Mouse (Mus musculus) left cerebral cortex, postnatal 4 days (tissue): ENCODE data around the gene Spint2. TPM values are rescaled to one million over a fixed set of nuclear protein-coding genes. Genes with fewer than 3 reads are reported as not detected.
"Not testable (repeated sequence)": the region's sequence is repeated elsewhere in the genome, so short reads cannot be mapped to it uniquely, and the experiment has no call there.

Experiments used
- DNase-seq: peaks from one replicate; pipeline ENCODE4 v3.0.0-alpha.2; 2022
- intact Hi-C: fragments of 180-260 bp; cut with DNase I; formaldehyde crosslinking; loops from one replicate; pipeline ENCODE4 v1.15.1; 2025
- total RNA-seq, 2 experiments: library from RNA; stranded (reverse); gene quantifications; 2 replicates each; pipeline ENCODE4 v1.2.3; 2021

Spint2 gene
- total RNA-seq, 2 experiments from 2014 or later: 23.8 to 34.4 TPM

DNA sequence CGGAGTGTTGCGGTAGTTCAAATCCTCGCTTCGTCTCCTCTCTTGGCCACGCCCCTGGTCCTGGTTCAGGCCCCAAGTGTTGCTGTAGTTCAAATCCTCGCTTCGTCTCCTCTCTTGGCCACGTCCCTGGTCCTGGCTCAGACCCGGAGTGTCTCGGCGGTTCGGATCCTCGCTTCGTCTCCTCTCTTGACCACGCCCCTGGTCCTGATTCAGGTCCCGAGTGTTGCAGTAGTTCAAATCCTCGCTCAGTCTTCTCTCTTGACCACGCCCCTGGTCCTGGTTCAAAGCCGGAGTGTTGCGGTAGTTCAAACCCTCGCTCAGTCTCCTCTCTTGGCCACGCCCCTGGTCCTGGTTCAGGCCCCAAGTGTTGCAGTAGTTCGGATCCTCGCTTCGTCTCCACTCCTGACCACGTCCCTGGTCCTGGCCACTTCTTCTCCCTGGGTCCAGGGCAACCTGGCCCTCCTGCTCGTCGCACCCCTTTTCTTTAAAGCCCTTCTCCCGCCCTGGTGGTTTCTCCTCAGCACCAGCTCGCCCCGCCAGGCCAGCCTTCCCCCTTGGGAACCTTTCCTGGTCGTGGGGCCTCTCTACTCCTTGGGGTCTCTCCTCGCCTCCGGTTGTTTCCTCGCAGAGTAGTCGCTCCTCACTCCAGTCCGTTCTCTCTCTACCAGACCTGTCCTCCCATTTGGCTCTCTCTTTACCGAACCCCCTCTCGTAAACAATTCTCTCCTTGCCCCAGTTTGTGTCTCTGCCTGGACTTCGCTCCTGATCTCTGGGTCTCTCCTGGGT, 68.7 kb downstream of the Spint2 start:
- DNase-seq, intact Hi-C loops: not testable (repeated sequence)

DNA sequence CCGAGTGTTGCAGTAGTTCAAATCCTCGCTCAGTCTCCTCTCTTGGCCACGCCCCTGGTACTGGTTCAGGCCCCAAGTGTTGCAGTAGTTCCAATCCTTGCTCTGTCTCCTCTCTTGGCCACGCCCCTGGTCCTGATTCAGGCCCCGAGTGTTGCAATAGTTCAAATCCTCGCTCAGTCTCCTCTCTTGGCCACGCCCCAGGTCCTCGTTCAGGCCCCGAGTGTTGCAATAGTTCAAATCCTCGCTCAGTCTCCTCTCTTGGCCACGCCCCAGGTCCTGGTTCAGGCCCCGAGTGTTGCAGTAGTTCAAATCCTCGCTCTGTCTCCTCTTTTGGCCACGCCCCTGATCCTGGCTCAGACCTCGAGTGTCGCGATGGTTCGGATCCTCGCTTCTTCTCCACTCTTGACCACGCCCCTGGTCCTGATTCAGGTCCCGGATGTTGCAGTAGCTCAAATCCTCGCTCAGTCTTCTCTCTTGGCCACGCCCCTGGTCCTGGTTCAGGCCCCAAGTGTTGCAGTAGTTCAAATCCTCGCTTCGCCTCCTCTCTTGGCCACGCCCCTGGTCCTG, 69.4 kb downstream of the Spint2 start:
- intact Hi-C loops: no loop called here
- no peak for DNase-seq

DNA sequence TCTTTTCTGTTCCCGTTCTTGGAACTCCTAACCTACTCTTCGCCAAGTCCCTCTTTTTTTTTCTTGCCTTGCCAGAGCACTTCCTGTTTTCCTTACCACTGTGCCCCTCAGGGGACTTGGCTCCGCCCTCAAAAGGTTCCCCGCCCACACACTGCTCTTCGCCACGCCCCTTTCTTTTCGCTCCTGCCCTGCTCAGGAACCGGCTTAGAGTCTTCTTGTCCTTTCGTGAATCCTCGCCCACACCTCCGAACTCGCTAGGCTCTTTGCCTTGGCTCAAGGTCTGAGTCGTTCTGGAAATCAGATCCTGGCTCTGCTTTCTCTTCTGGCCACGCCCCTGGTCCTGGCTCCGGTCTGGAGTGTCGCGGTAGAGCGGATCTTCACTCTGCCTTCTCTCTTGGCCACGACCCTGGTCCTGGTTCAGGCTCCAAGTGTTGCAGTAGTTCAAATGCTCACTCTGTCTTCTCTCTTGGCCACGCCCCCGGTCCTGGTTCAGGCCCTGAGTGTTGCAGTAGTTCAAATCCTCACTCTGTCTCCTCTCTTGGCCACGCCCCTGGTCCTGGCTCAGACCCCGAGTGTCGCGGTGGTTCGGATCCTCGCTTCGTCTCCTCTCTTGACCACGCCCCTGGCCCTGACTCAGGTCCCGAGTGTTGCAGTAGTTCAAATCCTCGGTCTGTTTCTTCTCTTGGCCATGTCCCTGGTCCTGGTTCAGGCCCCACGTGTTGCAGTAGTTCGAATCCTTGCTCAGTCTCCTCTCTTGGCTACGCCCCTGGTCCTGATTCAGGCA, 70.1 kb downstream of the Spint2 start:
- intact Hi-C loops: no loop called here
- DNase-seq: peak; percentile 62

DNA sequence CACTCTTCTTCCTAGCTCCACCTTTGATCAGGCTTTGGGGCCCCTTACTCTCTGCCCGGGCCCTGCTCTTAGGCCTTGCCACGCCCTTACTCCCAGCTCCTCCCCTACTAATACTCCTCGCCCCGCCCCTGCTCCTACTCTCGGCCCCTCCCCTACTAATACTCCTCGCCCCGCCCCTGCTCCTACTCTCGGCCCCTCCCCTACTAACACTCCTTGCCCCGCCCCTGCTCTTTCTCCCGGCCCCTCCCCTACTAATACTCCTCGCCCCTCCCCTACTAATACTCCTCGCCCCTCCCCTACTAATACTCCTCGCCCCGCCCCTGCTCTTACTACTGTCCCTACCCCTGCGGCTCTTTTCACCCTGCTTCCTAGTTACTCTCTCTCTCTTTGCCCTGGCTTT, 70.7 kb downstream of the Spint2 start:
- intact Hi-C loops: not testable (repeated sequence)
- DNase-seq: peak; percentile 26

Other genes with a start within 250 kb of the Spint2 start
- 10 to 100 TPM; 10.6 to 13.7 TPM for gene Ryr1, start 156.7 kb downstream of the Spint2 start, total RNA-seq
- 1 to 10 TPM; 1.6 to 1.7 TPM for gene Rasgrp4, start 147.1 kb downstream of the Spint2 start, total RNA-seq
- 10 to 100 TPM; 12.3 to 14.4 TPM for gene Fam98c, start 125.7 kb downstream of the Spint2 start, total RNA-seq
- 1 to 10 TPM in 1 of 2 experiments, under 1 TPM in 1; 0.58 to 1.1 TPM for gene Ggn, start 111.7 kb downstream of the Spint2 start, total RNA-seq
- gene Spred3, start 111.5 kb downstream of the Spint2 start, total RNA-seq: 10 to 100 TPM; 29.4 to 32.3 TPM
- gene Psmd8, start 101.2 kb downstream of the Spint2 start, total RNA-seq: 100 to 1,000 TPM; 162 to 164 TPM
- gene Catsperg1, start 67.9 kb downstream of the Spint2 start, total RNA-seq: 1 to 10 TPM; 6.0 to 6.2 TPM
- gene Kcnk6, start 49.4 kb downstream of the Spint2 start, total RNA-seq: 1 to 10 TPM; 1.1 TPM
- 10 to 100 TPM; 35.9 to 38.1 TPM for gene Yif1b, start 43.6 kb downstream of the Spint2 start, total RNA-seq
- under 1 TPM in 1 of 2 experiments, not detected in 1; 0.80 TPM for gene 2200002D01Rik, start 33.4 kb downstream of the Spint2 start, total RNA-seq
- gene Ppp1r14a, start 7.4 kb upstream of the Spint2 start, total RNA-seq: 1 to 10 TPM; 1.5 to 1.9 TPM
- 100 to 1,000 TPM; 222 to 228 TPM for gene Dpf1, start 22.0 kb upstream of the Spint2 start, total RNA-seq
- gene Sipa1l3, start 236.7 kb upstream of the Spint2 start, total RNA-seq: 10 to 100 TPM; 58.2 to 58.4 TPM